Mouse (Mus musculus): ENCODE data around the gene Pkig.

The Pkig gene

GRCm38 (mm10) chr2:163754228-163754627 lies 96.0 kb downstream of the Pkig start:
- no peak for DNase-seq (ENCODE audit: extremely low read depth, low read depth)

GRCm38 (mm10) chr2:163756723-163757122 lies 98.5 kb downstream of the Pkig start:
- no peak for DNase-seq (ENCODE audit: extremely low read depth, low read depth)

DNA sequence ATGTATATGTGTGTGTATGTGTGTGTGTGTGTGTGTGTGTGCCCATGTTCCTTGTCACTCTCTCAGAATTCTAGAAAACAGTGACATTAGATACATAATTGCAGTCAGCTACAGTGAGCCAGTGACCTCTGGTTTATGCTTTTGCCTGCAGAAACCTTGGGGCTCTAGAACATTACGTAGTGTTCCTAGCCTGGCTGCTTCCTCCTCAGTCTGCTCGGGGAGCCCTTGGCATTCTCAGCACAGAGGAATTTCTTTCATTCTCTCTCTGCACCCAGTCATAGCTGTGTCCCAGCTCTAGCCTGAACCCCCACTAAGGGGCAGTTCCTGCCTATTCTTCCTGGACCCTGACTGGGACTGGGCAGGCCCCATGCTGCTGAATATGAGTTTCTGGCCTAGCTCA lies 100.0 kb downstream of the Pkig start:
- no peak for DNase-seq (ENCODE audit: extremely low read depth, low read depth)

DNA sequence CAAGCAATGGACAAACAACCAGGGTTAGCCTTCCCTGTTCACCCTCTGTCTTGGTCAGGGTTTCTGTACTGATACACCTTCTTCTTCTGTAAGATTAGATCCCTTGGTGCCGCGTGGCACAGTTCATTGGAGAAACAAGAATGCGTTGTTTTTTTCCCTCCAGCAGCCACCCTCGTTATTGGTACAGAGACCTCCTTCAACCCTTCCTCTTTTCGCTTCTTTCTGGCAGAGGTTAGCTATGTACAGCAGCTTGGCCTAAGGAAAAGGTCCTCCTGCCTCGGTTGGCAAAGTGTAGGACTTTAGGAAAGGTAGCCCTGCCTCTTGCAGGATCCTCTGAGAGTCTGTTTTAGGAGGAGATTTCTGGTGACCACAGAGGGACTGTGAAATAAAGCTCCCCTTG lies 102.4 kb downstream of the Pkig start:
- DNase-seq (ENCODE audit: extremely low read depth, low read depth) = no peak

GRCm38 (mm10) chr2:163761402-163761801 lies 103.2 kb downstream of the Pkig start:
- no peak for DNase-seq (ENCODE audit: extremely low read depth, low read depth)

DNA sequence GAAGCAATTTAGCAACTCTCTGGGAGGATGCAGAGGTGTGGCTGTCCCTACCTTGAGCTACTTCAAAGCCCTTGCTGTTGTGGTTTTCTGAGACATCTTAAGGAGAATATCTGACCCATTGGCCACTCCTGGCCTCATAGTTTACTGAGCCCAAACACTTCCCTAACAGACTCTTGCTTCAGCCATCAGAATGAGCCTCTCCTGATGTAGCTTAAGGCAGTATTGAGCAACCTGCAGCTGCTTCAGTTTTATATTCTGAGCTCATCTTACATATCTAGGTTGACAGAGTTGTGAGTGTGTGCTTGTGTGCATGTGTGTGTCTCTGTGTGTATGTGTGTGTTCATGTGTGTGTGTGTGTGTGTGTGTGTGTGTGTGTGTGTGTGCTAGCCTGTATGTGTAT lies 108.1 kb downstream of the Pkig start:
- DNase-seq (ENCODE audit: extremely low read depth, low read depth) = no peak

DNA sequence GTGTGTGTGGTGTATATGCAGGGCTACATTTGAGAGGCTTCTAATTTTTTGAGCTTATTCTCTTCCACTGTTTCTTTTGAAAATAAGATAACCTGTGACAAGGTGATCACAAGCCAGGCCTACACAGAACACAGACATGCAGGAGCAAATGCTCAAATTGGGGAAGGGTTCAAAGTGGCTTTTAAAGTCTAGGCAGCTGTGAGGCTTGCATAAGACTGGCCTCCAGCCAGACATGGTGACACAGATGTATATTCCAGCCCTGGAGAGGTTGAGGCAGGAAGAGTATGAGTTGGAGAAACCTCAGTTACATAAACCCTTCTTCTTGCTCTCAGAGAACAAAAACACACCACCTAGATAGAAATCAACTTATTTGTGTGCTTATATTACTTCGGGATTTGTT lies 108.7 kb downstream of the Pkig start:
- no peak for DNase-seq (ENCODE audit: extremely low read depth, low read depth)

- no peak for DNase-seq (ENCODE audit: extremely low read depth, low read depth)
Observed at GRCm38 (mm10) chr2:163770731-163771130, 112.5 kb downstream of the Pkig start.
